Mouse (Mus musculus): ENCODE measurements around the gene Prkn.

Gene Prkn

GRCm38 (mm10) chr17:12059041-12059440 lies 1218.9 kb downstream of the Prkn start:
- DNase-seq (ENCODE audit: extremely low spot score, low read depth, low spot score) = no peak

GRCm38 (mm10) chr17:12061381-12061780 lies 1221.2 kb downstream of the Prkn start:
- DNase-seq (ENCODE audit: extremely low spot score, low read depth, low spot score) = no peak

GRCm38 (mm10) chr17:12062861-12063260 lies 1222.7 kb downstream of the Prkn start:
- no peak for DNase-seq (ENCODE audit: extremely low spot score, low read depth, low spot score)

GRCm38 (mm10) chr17:12063533-12063932 lies 1223.3 kb downstream of the Prkn start:
- DNase-seq (ENCODE audit: extremely low spot score, low read depth, low spot score) = no peak

- no peak for DNase-seq (ENCODE audit: extremely low spot score, low read depth, low spot score)
Observed at GRCm38 (mm10) chr17:12066054-12066453, 1225.9 kb downstream of the Prkn start.

- DNase-seq (ENCODE audit: extremely low spot score, low read depth, low spot score) = no peak
Observed at GRCm38 (mm10) chr17:12076816-12077215, 1236.6 kb downstream of the Prkn start.

GRCm38 (mm10) chr17:12080656-12081495 lies 1240.7 kb downstream of the Prkn start:
- DNase-seq (ENCODE audit: extremely low spot score, low read depth, low spot score) = no peak

GRCm38 (mm10) chr17:12082201-12082600 lies 1242.0 kb downstream of the Prkn start:
- DNase-seq (ENCODE audit: extremely low spot score, low read depth, low spot score) = no peak

GRCm38 (mm10) chr17:12090261-12090927 lies 1250.2 kb downstream of the Prkn start:
- no peak for DNase-seq (ENCODE audit: extremely low spot score, low read depth, low spot score)

GRCm38 (mm10) chr17:12092901-12093564 lies 1252.8 kb downstream of the Prkn start:
- no peak for DNase-seq (ENCODE audit: extremely low spot score, low read depth, low spot score)

GRCm38 (mm10) chr17:12094016-12094415 lies 1253.8 kb downstream of the Prkn start:
- DNase-seq (ENCODE audit: extremely low spot score, low read depth, low spot score) = no peak

GRCm38 (mm10) chr17:12094827-12095590 lies 1254.8 kb downstream of the Prkn start:
- DNase-seq (ENCODE audit: extremely low spot score, low read depth, low spot score) = no peak

GRCm38 (mm10) chr17:12099415-12099814 lies 1259.2 kb downstream of the Prkn start:
- DNase-seq (ENCODE audit: extremely low spot score, low read depth, low spot score) = no peak

GRCm38 (mm10) chr17:12102326-12102725 lies 1262.1 kb downstream of the Prkn start:
- no peak for DNase-seq (ENCODE audit: extremely low spot score, low read depth, low spot score)

- no peak for DNase-seq (ENCODE audit: extremely low spot score, low read depth, low spot score)
Observed at GRCm38 (mm10) chr17:12103781-12104180, 1263.6 kb downstream of the Prkn start.

GRCm38 (mm10) chr17:12104245-12104644 lies 1264.1 kb downstream of the Prkn start:
- DNase-seq (ENCODE audit: extremely low spot score, low read depth, low spot score) = no peak

- no peak for DNase-seq (ENCODE audit: extremely low spot score, low read depth, low spot score)
Observed at GRCm38 (mm10) chr17:12104690-12105089, 1264.5 kb downstream of the Prkn start.

GRCm38 (mm10) chr17:12106255-12106654 lies 1266.1 kb downstream of the Prkn start:
- no peak for DNase-seq (ENCODE audit: extremely low spot score, low read depth, low spot score)
